Mouse (Mus musculus): ENCODE measurements at regions not wholly inside any gene's neighbourhood (a gene's known extent, or its start where the extent isn't known, plus 50 kb on each side); places are given as distances from the start of the nearest gene placed in this dataset.

DNA sequence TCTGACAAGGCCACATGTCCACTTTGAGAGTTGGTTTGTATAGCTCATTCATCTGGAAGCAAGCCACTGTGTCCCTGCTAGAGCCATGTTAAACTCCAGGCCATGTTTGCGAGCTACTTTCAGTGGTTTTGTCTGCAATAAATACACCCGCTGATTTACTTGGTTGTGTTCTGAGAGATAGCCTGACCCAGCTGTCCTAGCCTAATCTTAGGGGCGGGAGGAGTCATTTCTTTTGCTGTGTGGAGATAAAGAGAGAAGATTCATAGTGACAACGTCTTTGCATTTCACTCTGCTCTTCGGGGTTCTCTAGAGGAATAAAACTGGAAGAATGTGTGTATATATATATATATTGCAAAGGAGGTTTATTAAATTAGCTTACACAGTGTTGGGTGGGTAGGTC, 137.1 kb upstream of the St6galnac5 start:
- TF ChIP-seq POLR2A (IDR thresholded peaks at IDR 0.05; ENCODE audit: insufficient read depth, low read depth, low read length) (no peak), EP300 (IDR thresholded peaks at IDR 0.05; ENCODE audit: insufficient read depth, low read depth, low read length) (no peak), CTCF (IDR thresholded peaks at IDR 0.05) (no peak)
